Mouse (Mus musculus) lung, adult 2 months (tissue): ENCODE measurements at regions not wholly inside any gene's neighbourhood (a gene's known extent, or its start where the extent isn't known, plus 50 kb on each side); places are given as distances from the start of the nearest gene placed in this dataset.

ENCODE experiments used
- DNase-seq: peaks from one replicate; pipeline ENCODE4 v3.0.0; 2022
- H3K4me1 ChIP-seq: fragments of 200-500 bp; 2 replicates; pipeline ENCODE4 v1.6.1; 2011; ENCODE audit warnings: low read length; ENCODE audit not compliant: control insufficient read depth, insufficient read depth
- H3K4me3 ChIP-seq: fragments of 200-500 bp; replicated peaks from 2 replicates; pipeline ENCODE3; 2011; ENCODE audit warnings: low read depth, mild to moderate bottlenecking, control low read depth, low read length; ENCODE audit errors: extremely low read depth
- CTCF ChIP-seq: fragments of 200-500 bp; IDR thresholded peaks from 2 replicates; pipeline ENCODE4 v1.5.1; 2011; ENCODE audit warnings: mild to moderate bottlenecking, low read length, control low read depth; ENCODE audit not compliant: insufficient read depth
- POLR2A ChIP-seq: fragments of 200-500 bp; IDR thresholded peaks from 2 replicates; pipeline ENCODE4 v1.6.1; 2011; ENCODE audit warnings: low read depth, mild to moderate bottlenecking, control low read depth, low read length, borderline replicate concordance; ENCODE audit errors: extremely low read depth
- WGBS: fragments of 180-500 bp; shearing (Covaris S2); methylation state at CpG from one replicate; pipeline ENCODE4 v1.1.7; 2018; 5-methylcytosine and 5-hydroxymethylcytosine counted together

DNA sequence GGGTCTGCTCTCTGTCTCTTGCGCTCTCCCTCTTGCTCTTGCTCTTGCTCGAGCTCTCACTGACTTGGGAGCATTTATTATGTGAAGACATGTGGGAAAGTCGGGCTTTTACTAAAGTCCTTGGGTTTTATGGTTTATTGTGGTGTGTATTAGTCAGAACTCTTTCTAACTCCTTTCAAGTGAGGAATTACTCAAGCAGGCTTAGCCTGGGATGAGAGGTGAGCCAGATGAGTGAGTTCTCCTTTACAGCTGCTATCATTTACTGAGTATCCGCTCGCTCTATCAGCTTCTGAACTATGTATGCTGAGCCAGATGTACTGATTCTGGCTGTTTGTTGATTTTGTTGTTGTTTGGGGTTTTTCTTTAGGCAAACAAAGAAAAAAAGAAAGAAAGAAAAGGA is 190.4 kb upstream of the Zfp637 start:
- Histone ChIP-seq H3K4me3 (no peak overlapping the region), H3K4me1 (peaks cover 5% of the 10 kb centered on the region)
- DNase-seq, result no peak
- TF ChIP-seq CTCF, result no peak
- TF ChIP-seq POLR2A, result no peak
- 91% methylated on average over 5 of the region's 5 CpGs for WGBS

DNA sequence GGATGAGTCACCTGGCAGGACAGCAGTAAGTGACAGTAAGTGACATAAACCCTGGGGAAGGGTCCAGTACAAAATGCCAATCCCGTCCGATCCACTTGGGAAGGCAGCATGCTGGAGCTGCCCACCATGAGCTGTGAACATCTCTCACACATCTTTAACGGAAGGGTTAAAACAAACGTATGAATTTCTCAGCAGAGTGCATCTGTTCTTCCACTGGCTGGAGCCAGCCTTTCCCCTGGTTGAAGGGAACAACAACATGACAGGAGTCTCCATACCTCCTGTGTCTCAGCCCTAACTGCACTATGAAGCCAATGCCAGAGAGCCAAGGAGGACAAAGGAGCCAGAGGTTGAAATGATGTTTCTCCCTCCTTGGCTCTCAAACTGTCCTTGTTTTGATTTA is 189.4 kb upstream of the Zfp637 start:
- no peak for DNase-seq
- Histone ChIP-seq H3K4me3 (no peak overlapping the region), H3K4me1 (peaks cover 5% of the 10 kb centered on the region)
- 72% methylated on average over 4 of the region's 4 CpGs for WGBS
- no peak for TF ChIP-seq POLR2A
- no peak for TF ChIP-seq CTCF

DNA sequence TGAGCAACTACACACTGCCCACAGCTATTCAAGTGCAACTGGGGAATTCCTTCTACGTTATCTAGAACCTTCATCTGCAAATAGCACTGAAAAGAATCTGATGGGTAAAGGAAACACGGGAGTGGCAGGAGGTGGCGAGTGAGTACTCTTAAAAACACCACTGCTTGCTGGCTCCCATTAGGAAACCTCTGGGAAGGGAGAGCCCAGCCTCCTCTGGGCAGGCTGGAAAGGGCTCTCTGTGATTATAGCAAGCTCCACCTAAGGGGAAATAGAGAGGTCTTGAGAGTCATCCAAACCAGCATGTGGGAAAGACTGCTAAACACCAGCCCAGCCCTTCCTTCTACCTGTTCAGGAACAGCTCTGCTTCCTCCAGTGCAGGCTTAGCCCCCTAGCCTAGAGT is 189.0 kb upstream of the Zfp637 start:
- no peak for TF ChIP-seq CTCF
- TF ChIP-seq POLR2A, result no peak
- Histone ChIP-seq H3K4me1 (peaks cover 5% of the 10 kb centered on the region), H3K4me3 (no peak overlapping the region)
- DNase-seq, result peak; percentile 21
- 7% methylated on average over 3 of the region's 3 CpGs for WGBS

- Histone ChIP-seq H3K4me3 (no peak overlapping the region), H3K4me1 (peaks cover 5% of the 10 kb centered on the region)
- DNase-seq, result peak; percentile 53
- TF ChIP-seq CTCF (no peak), POLR2A (no peak)
- 27% methylated on average over 9 of the region's 9 CpGs for WGBS
These were observed 188.1 kb upstream of the Zfp637 start for GRCm38 (mm10) chr6:117652917-117653316.

GRCm38 (mm10) chr6:117653886-117654425 is 187.0 kb upstream of the Zfp637 start:
- H3K4me3 ChIP-seq, result no peak overlapping the region
- DNase-seq, result no peak
- TF ChIP-seq POLR2A (no peak), CTCF (no peak)
- H3K4me1 ChIP-seq, result peaks cover 5% of the 10 kb centered on the region
- 83% methylated on average over 15 of the region's 15 CpGs for WGBS

- TF ChIP-seq CTCF, result no peak
- TF ChIP-seq POLR2A, result no peak
- Histone ChIP-seq H3K4me3 (no peak overlapping the region), H3K4me1 (peaks cover 5% of the 10 kb centered on the region)
- DNase-seq, result no peak
- 61% methylated on average over 4 of the region's 4 CpGs for WGBS
These were observed 185.0 kb upstream of the Zfp637 start for GRCm38 (mm10) chr6:117655986-117656385.

DNA sequence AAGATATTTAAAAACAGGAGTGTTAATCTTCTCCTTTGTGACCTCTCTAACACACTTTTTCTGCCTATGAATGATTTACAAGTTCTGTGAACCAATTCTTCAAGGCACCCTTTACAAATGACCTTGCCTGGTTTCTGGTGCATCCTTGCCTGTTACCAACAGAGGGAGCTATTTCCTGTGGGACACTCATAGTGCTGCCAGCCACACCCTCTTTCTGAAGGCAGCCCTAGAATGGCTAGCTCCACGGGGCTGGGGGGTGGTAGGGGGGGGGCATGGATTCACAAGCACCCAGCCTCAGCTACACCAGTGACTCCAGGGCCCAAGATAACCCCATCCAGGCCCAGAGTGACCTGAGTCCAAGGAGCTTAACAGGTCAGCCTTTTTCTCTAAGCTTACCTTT is 180.4 kb upstream of the Zfp637 start:
- TF ChIP-seq CTCF (peak; percentile 57), POLR2A (no peak)
- no peak for DNase-seq
- Histone ChIP-seq H3K4me1 (no peaks in the 10 kb centered on the region), H3K4me3 (no peak overlapping the region)
- WGBS, result 0% methylated on average over 1 of the region's 1 CpGs

DNA sequence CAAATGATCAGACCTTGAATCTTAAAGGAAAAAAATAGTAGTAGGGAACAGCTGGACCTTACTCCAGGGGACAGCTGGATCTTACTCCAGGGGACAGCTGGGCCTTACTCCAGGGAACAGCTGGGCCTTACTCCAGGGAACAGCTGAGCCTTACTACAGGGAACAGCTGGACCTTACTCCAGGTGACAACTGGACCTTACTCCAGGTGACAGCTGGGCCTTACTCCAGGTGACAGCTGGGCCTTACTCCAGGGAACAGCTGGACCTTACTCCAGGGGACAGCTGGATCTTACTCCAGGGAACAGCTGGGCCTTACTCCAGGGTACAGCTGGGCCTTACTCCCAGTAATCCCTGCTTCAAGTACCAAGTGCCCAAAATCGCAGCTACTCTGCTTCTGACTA is 178.3 kb upstream of the Zfp637 start:
- 67% methylated on average over 1 of the region's 1 CpGs for WGBS
- H3K4me3 ChIP-seq, result no peak overlapping the region
- TF ChIP-seq POLR2A (no peak), CTCF (no peak)
- H3K4me1 ChIP-seq, result no peaks in the 10 kb centered on the region
- no peak for DNase-seq

- DNase-seq, result no peak
- 67% methylated on average over 3 of the region's 3 CpGs for WGBS
- Histone ChIP-seq H3K4me1 (no peaks in the 10 kb centered on the region), H3K4me3 (no peak overlapping the region)
- TF ChIP-seq POLR2A, result no peak
These were observed 170.6 kb upstream of the Zfp637 start for GRCm38 (mm10) chr6:117670337-117670736.

- WGBS, result 69% methylated on average over 17 of the region's 17 CpGs
- TF ChIP-seq POLR2A (no peak), CTCF (no peak)
- H3K4me3 ChIP-seq, result no peak overlapping the region
- no peak for DNase-seq
- H3K4me1 ChIP-seq, result no peaks in the 10 kb centered on the region
These were observed 170.0 kb upstream of the Zfp637 start for GRCm38 (mm10) chr6:117670792-117671525.
